Mouse (Mus musculus): ENCODE measurements around the gene Syngr1. TPM values are rescaled to one million over a fixed set of nuclear protein-coding genes. Genes with fewer than 3 reads are reported as not detected.

The Syngr1 gene
- total and polyA plus RNA-seq, 3 experiments = 105 to 115 TPM; not detected in 1

GRCm38 (mm10) chr15:80047242-80047641 lies 43.9 kb upstream of the Syngr1 start:
- Histone ChIP-seq H3K4me1 (ENCODE audit: control insufficient read depth in 1 of 2, insufficient read depth in 2 of 2, low read length in 2 of 2) (peaks cover 10 to 21% of the 10 kb centered on the region in 2 experiments), H3K79me2 (ENCODE audit: control insufficient read depth, insufficient read depth, low read length, poor library complexity) (no peaks in the 10 kb centered on the region), H3K4me3 (ENCODE audit: control insufficient read depth in 1 of 2, insufficient read depth in 1 of 2, low read depth in 2 of 2, low read length in 2 of 2) (no peak overlapping the region), H3K27me3 (ENCODE audit: control insufficient read depth in 1 of 2, insufficient read depth in 2 of 2, low read length in 2 of 2) (no peaks in the 10 kb centered on the region), H3K9ac (ENCODE audit: control insufficient read depth, low read depth, low read length, poor library complexity, severe bottlenecking) (no peak overlapping the region), H3K9me3 (replicated peaks; ENCODE audit: insufficient read depth, low read length) (no peaks in the 10 kb centered on the region), H3K27ac (ENCODE audit: control insufficient read depth, low read depth, low read length) (no peak overlapping the region), H3K36me3 (ENCODE audit: control insufficient read depth in 1 of 2, insufficient read depth in 2 of 2, low read length in 2 of 2) (peaks cover 0 to 16% of the 10 kb centered on the region in 2 experiments; a peak in 2 of 4 replicates)
- DNase-seq (ENCODE audit: low read depth, low spot score) = no peak
- TF ChIP-seq MYC (IDR thresholded peaks at IDR 0.05; ENCODE audit: low read depth, low read length) (no peak), USF1 (IDR thresholded peaks at IDR 0.05; ENCODE audit: low read depth, low read length) (no peak), ZC3H11A (IDR thresholded peaks at IDR 0.05; ENCODE audit: low read depth, low read length) (no peak), RCOR1 (IDR thresholded peaks at IDR 0.05; ENCODE audit: low read depth, low read length) (no peak), POLR2AphosphoS5 (IDR thresholded peaks at IDR 0.05; ENCODE audit: borderline replicate concordance, low read depth, low read length) (no peak), ELF1 (IDR thresholded peaks at IDR 0.05; ENCODE audit: low read depth, low read length) (no peak), CHD1 (IDR thresholded peaks at IDR 0.05; ENCODE audit: low read depth, low read length) (no peak), ZMIZ1 (IDR thresholded peaks at IDR 0.05; ENCODE audit: low read depth, low read length) (no peak)

GRCm38 (mm10) chr15:80047973-80048372 lies 43.2 kb upstream of the Syngr1 start:
- Histone ChIP-seq H3K36me3 (ENCODE audit: control insufficient read depth in 1 of 2, insufficient read depth in 2 of 2, low read length in 2 of 2) (peaks cover 0 to 16% of the 10 kb centered on the region in 2 experiments; a peak in 2 of 4 replicates), H3K4me1 (ENCODE audit: control insufficient read depth in 1 of 2, insufficient read depth in 2 of 2, low read length in 2 of 2) (peaks cover 10 to 21% of the 10 kb centered on the region in 2 experiments), H3K27ac (ENCODE audit: control insufficient read depth, low read depth, low read length) (no peak overlapping the region), H3K4me3 (ENCODE audit: control insufficient read depth in 1 of 2, insufficient read depth in 1 of 2, low read depth in 2 of 2, low read length in 2 of 2) (no peak overlapping the region; a peak in 1 of 4 replicates), H3K9me3 (replicated peaks; ENCODE audit: insufficient read depth, low read length) (no peaks in the 10 kb centered on the region), H3K79me2 (ENCODE audit: control insufficient read depth, insufficient read depth, low read length, poor library complexity) (no peaks in the 10 kb centered on the region), H3K9ac (ENCODE audit: control insufficient read depth, low read depth, low read length, poor library complexity, severe bottlenecking) (no peak overlapping the region), H3K27me3 (ENCODE audit: control insufficient read depth in 1 of 2, insufficient read depth in 2 of 2, low read length in 2 of 2) (no peaks in the 10 kb centered on the region)
- TF ChIP-seq ELF1 (IDR thresholded peaks at IDR 0.05; ENCODE audit: low read depth, low read length) = no peak
- 0 out of 2 replicates have a peak, but pooled peaks have one; percentile 41 for TF ChIP-seq MAZ (IDR thresholded peaks at IDR 0.05; ENCODE audit: low read depth, low read length)
- 0 out of 2 replicates have a peak, but pooled peaks have one; percentile 24 for TF ChIP-seq MAFK (IDR thresholded peaks at IDR 0.05; ENCODE audit: borderline replicate concordance, low read depth, low read length)
- TF ChIP-seq RCOR1 (IDR thresholded peaks at IDR 0.05; ENCODE audit: low read depth, low read length) = peak; percentile 78
- peak; percentile 58; the same call in 1 of the 2 replicates for TF ChIP-seq TCF12 (IDR thresholded peaks at IDR 0.05; ENCODE audit: low read depth, low read length)
- TF ChIP-seq MYB (IDR thresholded peaks at IDR 0.05; ENCODE audit: low read depth, low read length) = no peak
- no peak for TF ChIP-seq CTCF (IDR thresholded peaks at IDR 0.05 in 2 of 3, conservative IDR thresholded peaks at IDR 0.05 in 1 of 3; ENCODE audit: control insufficient read depth in 1 of 3, insufficient read depth in 1 of 3, low read depth in 2 of 3, low read length in 3 of 3, poor library complexity in 1 of 3, severe bottlenecking in 1 of 3)
- peak; percentile 37 to 69; a peak in 3 of 4 replicates for TF ChIP-seq EP300 (IDR thresholded peaks at IDR 0.05; ENCODE audit: low read depth in 1 of 2, low read length in 2 of 2)
- TF ChIP-seq GATA1 (IDR thresholded peaks at IDR 0.05; ENCODE audit: low read depth, low read length) = peak; percentile 60
- TF ChIP-seq E2F4 (IDR thresholded peaks at IDR 0.05; ENCODE audit: borderline replicate concordance, low read depth, low read length) = peak; percentile 62; the same call in 1 of the 2 replicates
- DNase-seq (ENCODE audit: low read depth, low spot score) = no peak

All from MEL (cell line).